Mouse (Mus musculus) left cerebral cortex, postnatal 14 days (tissue): ENCODE data around the gene Noxo1. TPM values are rescaled to one million over a fixed set of nuclear protein-coding genes. Genes with fewer than 3 reads are reported as not detected.
"Not testable (repeated sequence)": the region's sequence is repeated elsewhere in the genome, so short reads cannot be mapped to it uniquely, and the experiment has no call there.

Experiments
- DNase-seq, 2 experiments: peaks; one replicate each; pipeline ENCODE4 v3.0.0; 2021 to 2022; ENCODE audit warnings: low spot score in 2 of 2, mixed read lengths in 1 of 2
- intact Hi-C: fragments of 180-260 bp; cut with DNase I; formaldehyde crosslinking; loops from one replicate; pipeline ENCODE4 v1.15.1; 2025
- total RNA-seq, 2 experiments: library from RNA; stranded (reverse); gene quantifications; 2 replicates each; pipeline ENCODE4 v1.2.3; 2021

Gene Noxo1
- total RNA-seq, 2 experiments from 2014 or later, result 2.5 to 3.6 TPM

- intact Hi-C loops, result no loop called here
- no peak for DNase-seq
Measured at GRCm38 (mm10) chr17:24715556-24715955, 19.5 kb downstream of the Noxo1 start.

- intact Hi-C loops, result no loop called here
- DNase-seq, result no peak
Measured at GRCm38 (mm10) chr17:24716166-24716682, 20.2 kb downstream of the Noxo1 start.

GRCm38 (mm10) chr17:24717943-24718342, 21.9 kb downstream of the Noxo1 start, which contains the start of the genes Rnf151 and Rps2:
Gene Rnf151, minus strand, starts transcription at chr17:24718063.
Gene Rps2, plus strand, starts transcription at chr17:24718116.
- intact Hi-C loops, result no loop called here
- no peak for DNase-seq

GRCm38 (mm10) chr17:24718938-24719337, 22.9 kb downstream of the Noxo1 start:
- DNase-seq, result not testable (repeated sequence)
- intact Hi-C loops, result loop anchor here (1.0 kb wide), 1 partner anchor 12 kb away; the partner anchor contains the start of gene Tbl3

- intact Hi-C loops, result loop anchor here (1.0 kb wide), 1 partner anchor 12 kb away; the partner anchor contains the start of gene Tbl3
Measured at GRCm38 (mm10) chr17:24719494-24720222, 23.6 kb downstream of the Noxo1 start.

GRCm38 (mm10) chr17:24720616-24721015, 24.6 kb downstream of the Noxo1 start:
- DNase-seq, intact Hi-C loops: not testable (repeated sequence)

More at GRCm38 (mm10) chr17:24719494-24720222, 23.6 kb downstream of the Noxo1 start:
- DNase-seq, result peak; percentile 99

- DNase-seq, intact Hi-C loops: not testable (repeated sequence)
Measured at GRCm38 (mm10) chr17:24721383-24721955, 25.4 kb downstream of the Noxo1 start.

- intact Hi-C loops, result no loop called here
- no peak for DNase-seq
Measured at GRCm38 (mm10) chr17:24722220-24722924, 26.3 kb downstream of the Noxo1 start.

- no peak for DNase-seq
- intact Hi-C loops, result no loop called here
Measured at GRCm38 (mm10) chr17:24723122-24723880, 27.3 kb downstream of the Noxo1 start.

GRCm38 (mm10) chr17:24723881-24724180, 27.8 kb downstream of the Noxo1 start:
- DNase-seq, result peak in 1 of 2 experiments; percentile 22
- intact Hi-C loops, result no loop called here

- intact Hi-C loops, result no loop called here
- DNase-seq, result peak; percentile 97 to 98
Measured at GRCm38 (mm10) chr17:24724184-24724583, 28.1 kb downstream of the Noxo1 start, which contains the start of gene Ndufb10. Gene Ndufb10, minus strand, starts transcription at chr17:24724478.

- no peak for DNase-seq
- intact Hi-C loops, result no loop called here
Measured at GRCm38 (mm10) chr17:24725637-24726390, 29.8 kb downstream of the Noxo1 start.

GRCm38 (mm10) chr17:24727618-24728017, 31.6 kb downstream of the Noxo1 start, which contains the start of gene Rpl3l:
Gene Rpl3l, plus strand, starts transcription at chr17:24727820.
- intact Hi-C loops, result no loop called here
- DNase-seq, result no peak

GRCm38 (mm10) chr17:24728184-24728583, 32.1 kb downstream of the Noxo1 start:
- intact Hi-C loops, result no loop called here
- no peak for DNase-seq

GRCm38 (mm10) chr17:24729067-24729466, 33.0 kb downstream of the Noxo1 start:
- intact Hi-C loops, result no loop called here
- DNase-seq, result no peak

GRCm38 (mm10) chr17:24730787-24731186, 34.8 kb downstream of the Noxo1 start:
- no peak for DNase-seq
- intact Hi-C loops, result no loop called here

- no peak for DNase-seq
- intact Hi-C loops, result no loop called here
Measured at GRCm38 (mm10) chr17:24732233-24732935, 36.4 kb downstream of the Noxo1 start.
